Mouse (Mus musculus) heart, adult 9 months (tissue): ENCODE measurements at regions not wholly inside any gene's neighbourhood (a gene's known extent, or its start where the extent isn't known, plus 50 kb on each side); places are given as distances from the start of the nearest gene placed in this dataset.

Source experiments
- DNase-seq, 2 experiments: peaks; one replicate each; pipeline ENCODE4 v3.0.0; 2022; ENCODE audit warnings: low spot score in 2 of 2

DNA sequence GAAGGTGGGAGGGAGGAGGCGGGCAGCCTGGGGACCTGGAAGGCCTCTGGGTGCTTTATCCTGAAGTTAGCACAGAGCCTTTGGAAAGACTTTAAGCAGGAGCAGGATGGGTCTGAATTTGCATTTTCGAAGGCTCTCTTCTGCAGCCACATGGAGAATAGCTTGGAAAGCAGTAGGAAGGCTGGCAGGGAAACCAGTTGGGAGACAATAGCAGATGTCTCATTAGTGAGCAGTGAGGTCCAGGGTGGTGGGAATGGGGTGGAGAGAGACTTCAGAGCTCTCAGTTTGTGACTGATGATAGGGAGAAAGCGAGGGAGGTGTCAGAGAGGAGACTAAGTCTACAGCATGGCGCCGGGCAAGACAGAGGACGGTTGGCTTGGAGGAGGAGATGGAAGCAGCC is 199.1 kb downstream of the Cbln1 start:
- no peak for DNase-seq

DNA sequence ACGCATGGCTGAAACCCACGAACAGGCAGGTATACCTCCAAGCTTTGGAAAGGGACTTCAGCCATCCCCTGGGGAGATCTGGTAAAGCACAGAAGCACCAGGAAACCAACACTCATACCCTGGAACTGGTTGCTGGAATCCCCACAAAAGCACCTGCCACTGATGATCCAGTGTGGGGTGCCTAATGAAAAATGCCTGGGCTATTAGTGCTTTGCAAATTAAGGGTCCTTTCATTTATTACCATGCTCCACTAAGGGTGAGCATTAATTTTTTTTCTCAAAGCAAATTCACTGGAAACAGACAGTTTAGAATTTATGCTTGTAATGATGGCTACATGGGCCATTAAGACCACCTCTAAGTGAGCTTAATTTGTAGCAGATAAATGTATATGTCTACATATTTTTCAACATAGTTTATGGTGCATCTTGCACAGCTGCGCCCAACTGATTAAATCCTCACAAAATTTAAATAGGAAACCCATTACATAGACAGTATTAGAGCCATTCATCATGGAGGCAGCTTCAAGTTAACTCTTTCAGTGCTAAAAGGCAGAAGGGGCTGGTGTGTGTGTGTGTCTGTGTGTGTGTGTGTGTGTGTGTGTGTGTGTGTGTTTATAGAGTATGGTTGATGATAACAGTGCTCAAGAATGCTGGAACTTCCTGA is 201.8 kb downstream of the Cbln1 start:
- DNase-seq: no peak

- no peak for DNase-seq
These were observed 204.2 kb downstream of the Cbln1 start for GRCm38 (mm10) chr8:87268159-87268558.

GRCm38 (mm10) chr8:87264999-87265398 is 207.4 kb downstream of the Cbln1 start:
- DNase-seq: no peak

DNA sequence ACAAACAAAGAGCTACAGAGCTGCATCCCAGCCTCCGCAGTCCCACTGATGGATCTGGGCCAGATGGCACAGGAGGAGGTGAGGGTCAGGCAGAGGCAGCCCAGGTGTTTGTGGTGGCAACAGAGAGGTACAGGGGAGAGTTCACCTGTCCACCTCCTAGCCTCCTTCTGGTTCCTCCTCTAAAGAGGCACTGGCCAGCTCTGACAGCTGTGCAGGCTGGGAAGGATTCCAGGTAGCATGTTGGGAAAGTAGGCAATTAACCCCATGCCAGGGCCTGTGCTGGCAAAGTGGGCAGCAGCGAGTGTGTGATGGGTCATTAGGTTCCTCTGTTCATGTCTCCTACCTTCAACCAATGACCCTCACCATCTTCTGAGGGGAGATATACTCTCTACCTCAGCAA is 212.1 kb downstream of the Cbln1 start:
- no peak for DNase-seq

GRCm38 (mm10) chr8:87242681-87243080 is 229.7 kb downstream of the Cbln1 start:
- DNase-seq: no peak

GRCm38 (mm10) chr8:87237181-87237580 is 235.2 kb downstream of the Cbln1 start:
- DNase-seq: no peak

GRCm38 (mm10) chr8:87236438-87236837 is 236.0 kb downstream of the Cbln1 start:
- no peak for DNase-seq

GRCm38 (mm10) chr8:87235341-87236075 is 236.9 kb downstream of the Cbln1 start:
- no peak for DNase-seq

GRCm38 (mm10) chr8:87234336-87234735 is 238.1 kb downstream of the Cbln1 start:
- no peak for DNase-seq

GRCm38 (mm10) chr8:87233805-87234331 is 238.5 kb downstream of the Cbln1 start:
- no peak for DNase-seq

DNA sequence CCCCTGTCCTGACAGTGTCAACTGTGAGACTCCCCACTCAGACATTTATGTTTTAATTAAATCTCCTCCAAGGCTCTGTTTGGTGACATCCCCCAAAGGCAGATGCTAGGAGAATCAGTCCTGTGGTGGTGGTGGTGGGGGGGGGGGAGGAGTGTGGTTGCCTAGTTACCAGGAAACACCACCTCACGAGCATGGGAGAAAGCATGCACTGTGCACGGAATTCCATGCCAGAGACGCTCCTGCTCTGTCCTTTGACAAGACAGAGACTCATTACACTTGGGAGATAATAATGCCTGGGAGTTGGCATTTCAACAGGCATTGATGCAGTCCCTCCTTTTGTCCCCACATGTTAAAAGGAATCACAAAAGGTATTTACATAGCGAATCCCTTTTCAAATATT is 240.6 kb downstream of the Cbln1 start:
- no peak for DNase-seq

GRCm38 (mm10) chr8:87230096-87230495 is 242.3 kb downstream of the Cbln1 start:
- no peak for DNase-seq

DNA sequence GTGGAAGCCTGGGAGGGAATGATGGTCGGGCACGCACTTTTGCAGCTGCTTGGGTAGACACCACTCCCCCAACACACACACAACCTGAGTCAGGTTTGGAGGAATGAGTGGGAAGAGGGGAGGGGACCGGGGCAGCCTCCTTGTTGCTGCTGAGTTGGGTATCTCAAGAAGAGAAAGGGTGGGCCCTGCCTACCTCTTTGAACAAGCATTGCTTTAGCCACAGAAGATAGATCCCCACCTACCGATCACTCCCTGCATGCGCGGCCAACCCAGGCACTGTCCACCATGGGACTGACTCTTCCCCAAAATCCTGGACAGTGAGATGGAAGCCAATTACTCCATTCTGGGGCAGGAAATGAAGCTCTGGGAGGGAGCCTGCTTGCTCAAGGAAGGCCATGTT is 243.2 kb downstream of the Cbln1 start:
- DNase-seq: no peak

DNA sequence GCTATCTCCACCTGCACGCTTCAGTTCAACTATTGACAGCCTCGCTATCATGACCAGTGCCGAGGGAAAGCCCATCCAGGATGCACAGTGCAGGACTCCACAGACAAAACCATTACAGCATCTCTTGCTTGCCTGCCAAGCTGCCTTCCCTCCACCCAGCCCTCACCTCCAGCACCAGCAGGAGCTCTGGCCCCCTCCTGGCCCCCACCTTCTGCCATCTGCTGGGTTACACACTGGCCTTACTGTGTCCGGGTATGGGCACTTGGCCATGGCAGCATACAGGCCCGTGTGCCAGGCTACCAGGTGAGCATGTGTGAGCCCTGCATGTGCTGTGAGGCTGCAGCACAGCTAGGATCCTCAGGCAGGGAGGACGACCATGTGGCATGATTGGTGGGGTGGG is 243.6 kb downstream of the Cbln1 start:
- DNase-seq: no peak

DNA sequence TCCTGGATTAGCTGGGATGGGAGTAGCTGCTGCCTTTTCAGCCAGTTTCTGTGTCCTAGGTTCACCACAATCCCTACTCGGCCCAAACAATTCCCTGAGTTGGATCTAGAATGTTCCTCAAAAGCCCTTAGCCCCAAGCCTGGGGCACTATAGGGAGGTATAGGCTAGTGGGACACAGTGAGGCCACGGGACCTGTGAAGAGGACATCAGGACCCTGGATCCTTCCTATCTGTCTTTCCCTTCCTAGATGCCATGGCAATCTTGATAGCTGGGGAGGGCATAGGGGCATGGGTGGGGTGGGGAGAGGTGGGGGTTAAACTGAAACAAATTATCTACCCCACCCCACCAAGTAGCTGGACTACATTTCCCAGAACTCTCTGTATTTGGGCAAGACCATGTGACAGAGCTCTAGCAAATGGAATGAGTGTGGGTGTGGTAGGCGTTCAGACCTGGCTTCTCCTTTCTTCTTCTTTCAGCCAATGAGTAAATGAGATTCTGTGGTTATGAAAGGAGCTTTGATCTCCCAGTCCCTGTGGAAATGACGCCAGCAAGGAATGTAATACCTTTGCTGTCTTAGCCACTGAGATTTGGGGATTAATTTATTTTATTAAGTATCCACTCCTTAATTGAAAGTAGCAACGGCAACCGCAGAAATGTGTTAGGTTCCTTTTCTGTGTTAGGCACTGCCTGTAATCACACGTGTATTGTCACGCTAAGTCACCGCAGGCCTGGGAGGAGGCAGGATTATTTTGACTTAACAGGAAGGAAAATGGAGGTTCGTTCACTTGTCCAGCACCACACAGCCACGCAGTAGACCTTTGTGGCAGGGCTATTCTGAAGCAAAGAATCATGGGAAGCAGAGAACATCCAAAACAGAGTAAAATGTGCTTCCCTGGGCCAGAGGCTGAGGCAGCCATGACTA is 246.6 kb downstream of the Cbln1 start:
- DNase-seq: no peak

DNA sequence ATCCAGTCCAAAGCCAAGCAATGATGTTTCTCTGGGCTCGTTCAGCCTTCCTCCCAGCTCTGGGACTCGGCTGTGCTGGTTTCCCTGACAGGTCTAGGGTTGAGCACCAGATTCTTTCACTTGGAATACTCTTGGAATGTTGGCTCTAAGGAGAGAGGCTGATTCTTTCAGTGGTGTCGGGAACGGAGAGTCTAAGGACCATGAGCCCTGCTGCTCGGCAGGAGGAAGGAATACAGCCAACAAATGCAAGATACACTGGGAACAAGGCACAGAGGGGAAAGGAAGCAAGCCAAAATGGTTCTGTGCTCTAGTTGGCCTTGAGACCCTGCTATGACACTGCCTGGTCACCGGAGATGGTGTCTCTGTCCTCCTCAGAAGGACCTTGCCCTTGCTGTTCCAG is 251.8 kb downstream of the Cbln1 start:
- DNase-seq: no peak

GRCm38 (mm10) chr8:87218956-87219482 is 253.4 kb downstream of the Cbln1 start:
- DNase-seq: no peak

GRCm38 (mm10) chr8:87214962-87215361 is 257.4 kb downstream of the Cbln1 start:
- DNase-seq: no peak

- DNase-seq: no peak
These were observed 261.9 kb downstream of the Cbln1 start for GRCm38 (mm10) chr8:87210546-87210945.

DNA sequence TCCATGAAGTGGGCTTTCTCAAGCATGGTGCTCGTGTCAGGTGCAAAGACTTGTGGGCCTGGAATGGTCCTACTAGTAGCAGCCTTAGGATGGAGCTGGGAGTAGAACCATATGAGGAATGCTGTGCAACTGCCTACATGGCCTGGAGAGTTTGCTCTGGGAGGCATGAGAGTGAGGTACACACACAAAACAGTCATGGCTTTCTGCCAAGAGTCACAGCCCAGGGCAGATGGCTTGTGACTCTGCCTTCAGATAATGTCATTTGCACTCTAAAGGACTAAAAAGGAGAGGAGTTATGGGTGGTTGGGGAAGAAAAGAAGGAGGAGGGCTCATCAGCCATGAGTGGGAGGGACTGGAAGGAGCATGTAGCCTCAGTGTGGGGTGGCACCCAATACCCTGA is 263.1 kb downstream of the Cbln1 start:
- DNase-seq: no peak

DNA sequence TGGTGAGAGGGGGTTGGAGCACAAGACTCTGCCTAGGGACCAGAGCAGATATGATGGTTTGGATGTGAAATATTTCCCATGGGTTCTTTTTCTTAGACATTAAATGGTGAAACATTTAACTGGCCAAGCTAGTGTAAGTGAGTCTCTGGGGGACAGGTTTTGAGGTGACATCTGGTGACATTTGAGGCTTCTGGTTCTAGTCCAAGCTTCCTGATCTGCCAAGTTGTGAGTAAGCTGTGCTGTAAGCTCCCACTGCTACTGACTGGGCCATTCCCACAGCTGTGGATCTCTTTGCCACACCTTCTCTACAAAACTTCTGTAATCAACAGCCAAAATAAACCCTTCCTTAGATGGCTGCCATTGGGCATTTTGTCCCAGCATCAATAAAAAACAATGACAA is 264.4 kb downstream of the Cbln1 start:
- no peak for DNase-seq
